Mouse (Mus musculus) heart, postnatal 0 days (tissue): ENCODE results near the gene Mecp2.

ENCODE experiments used
- CTCF ChIP-seq: IDR thresholded peaks from 2 replicates; pipeline ENCODE4 v1.5.1; 2016; ENCODE audit warnings: antibody characterized with exemption, control low read depth, low read depth
- EP300 ChIP-seq: IDR thresholded peaks from 2 replicates; pipeline ENCODE4 v1.6.1; 2016; ENCODE audit warnings: antibody characterized with exemption, low read depth

DNA sequence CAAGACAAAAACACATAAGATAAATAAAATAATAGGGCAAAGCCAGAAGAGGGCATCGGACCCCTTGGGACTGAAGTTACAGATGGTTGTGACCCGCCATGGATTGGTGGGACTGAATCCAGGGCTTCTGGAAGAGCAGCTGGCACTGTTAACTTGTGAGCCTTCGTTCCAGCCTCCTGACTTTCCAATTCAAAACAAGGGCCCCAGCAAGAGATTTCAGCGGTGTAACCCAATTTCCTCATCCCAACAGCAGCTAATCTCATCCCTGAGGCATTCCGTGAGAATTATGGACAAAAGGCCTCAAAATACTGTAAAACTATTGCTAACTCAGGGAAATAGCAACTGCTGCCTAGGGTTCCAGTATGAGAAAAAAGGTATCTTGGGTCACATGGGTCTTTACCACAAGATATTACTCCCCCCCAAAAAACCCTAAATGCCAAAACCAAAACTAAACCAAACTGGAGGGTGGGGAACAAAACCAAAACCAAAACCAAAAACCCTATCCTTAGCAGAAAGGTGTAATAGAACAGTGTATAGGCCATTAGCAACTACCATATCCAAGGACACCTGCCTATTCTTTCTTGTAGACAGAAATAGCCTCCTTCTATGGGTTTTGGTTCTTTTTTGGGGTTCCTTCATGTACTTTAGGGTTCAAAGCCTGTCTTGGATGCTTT, 97.3 kb downstream of the Mecp2 start:
- TF ChIP-seq CTCF (no peak), EP300 (no peak)
